Mouse (Mus musculus): ENCODE results near the gene Mast4. TPM values are rescaled to one million over a fixed set of nuclear protein-coding genes. Genes with fewer than 3 reads are reported as not detected.

Gene Mast4
- total RNA-seq, 2 experiments from 2014 or later = 50.5 to 54.6 TPM

DNA sequence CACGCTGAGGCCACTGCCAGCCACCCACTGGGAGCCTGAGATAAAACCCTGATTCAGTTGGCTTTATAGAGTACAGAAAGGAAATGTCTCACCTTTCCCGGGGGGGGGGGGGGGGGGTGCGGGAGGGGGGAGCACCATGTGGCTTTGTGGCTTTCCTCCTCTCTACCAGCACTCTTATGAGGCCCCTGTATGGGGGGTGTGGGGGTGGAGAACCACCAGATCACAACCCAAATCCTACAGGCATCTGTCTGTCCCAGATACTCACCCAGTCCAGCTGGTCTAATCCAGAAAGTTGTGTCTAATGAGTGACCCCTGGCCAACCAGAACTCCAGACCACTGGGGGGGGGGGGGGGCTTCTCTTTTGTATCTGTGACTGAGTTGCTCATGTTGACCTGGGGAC lies 15.0 kb downstream of the Mast4 start:
- no peak for DNase-seq (ENCODE audit: extremely low spot score in 1 of 2, low spot score in 1 of 2)

DNA sequence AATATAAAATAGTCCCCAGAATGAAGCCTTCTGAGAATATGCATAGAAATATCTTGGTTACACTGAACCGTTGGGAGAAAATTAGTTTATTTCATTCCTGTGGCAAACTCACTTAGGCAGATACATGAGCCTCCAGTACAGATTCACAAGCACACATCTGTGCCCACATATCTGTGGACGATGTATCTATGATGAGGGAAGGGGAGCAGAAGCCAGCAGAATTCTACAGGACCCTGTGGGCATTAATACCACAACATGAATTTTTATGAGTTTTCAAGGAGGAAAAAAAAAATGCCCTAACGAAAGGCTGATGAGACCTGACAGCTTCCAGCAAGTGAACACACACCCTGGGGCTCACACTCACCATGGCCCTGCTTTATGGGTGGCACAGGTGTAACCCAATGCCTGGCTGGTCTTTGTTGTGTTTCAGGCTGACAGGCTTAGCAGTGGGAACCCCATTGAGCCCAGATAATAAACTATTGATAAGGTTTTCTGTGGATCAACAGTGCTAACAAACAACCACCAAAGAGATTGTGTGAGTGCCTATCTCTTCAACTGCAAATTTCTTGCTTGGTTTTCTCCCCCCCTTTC lies 17.4 kb downstream of the Mast4 start:
- DNase-seq (ENCODE audit: extremely low spot score in 1 of 2, low spot score in 1 of 2) = no peak

DNA sequence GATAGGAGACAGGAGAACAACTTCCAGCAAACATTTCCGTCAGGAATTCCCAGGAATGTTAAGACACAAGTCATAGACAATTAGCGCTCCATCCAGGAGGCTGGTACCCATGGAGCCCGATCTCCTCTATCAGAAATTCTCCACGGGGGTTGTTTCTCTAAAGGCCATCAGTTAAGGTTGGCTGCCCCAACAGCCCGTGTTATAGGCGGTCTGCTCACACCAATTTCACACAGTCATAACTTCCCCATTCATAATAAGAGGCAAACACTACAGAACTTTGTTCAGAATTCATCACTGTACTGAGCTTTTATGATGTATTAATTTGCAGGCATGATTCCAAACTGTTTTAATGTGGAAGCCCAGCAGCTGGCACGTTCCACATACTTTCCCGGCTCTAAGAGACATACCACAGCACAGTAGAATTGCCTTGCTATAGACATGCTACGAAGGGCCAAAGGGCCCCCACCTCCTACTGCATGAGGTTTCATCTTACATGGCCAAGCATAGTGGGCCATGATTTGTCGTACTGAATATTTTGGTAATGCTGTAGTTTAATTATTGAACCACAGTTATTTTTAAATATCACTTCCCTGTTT lies 19.1 kb downstream of the Mast4 start:
- DNase-seq (ENCODE audit: extremely low spot score in 1 of 2, low spot score in 1 of 2) = no peak

DNA sequence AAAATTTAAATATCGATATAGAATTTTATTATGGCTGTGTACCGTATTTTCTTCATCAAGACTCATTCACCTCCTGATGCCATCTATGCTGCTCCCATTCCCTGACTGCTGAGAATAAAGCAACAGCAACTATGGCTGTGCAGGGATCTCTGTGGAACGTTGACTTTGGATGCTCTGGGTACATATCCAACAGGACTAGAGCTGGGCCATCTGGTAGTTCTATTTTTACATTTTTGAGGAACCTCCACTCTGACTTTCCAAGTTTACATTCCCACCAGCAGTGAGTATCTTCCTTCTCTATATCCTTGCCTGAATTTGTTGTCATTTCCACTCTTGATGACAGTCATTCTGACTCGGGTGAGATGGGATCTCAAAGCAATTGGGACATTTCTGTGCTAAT lies 26.0 kb downstream of the Mast4 start:
- DNase-seq (ENCODE audit: extremely low spot score in 1 of 2, low spot score in 1 of 2) = no peak

DNA sequence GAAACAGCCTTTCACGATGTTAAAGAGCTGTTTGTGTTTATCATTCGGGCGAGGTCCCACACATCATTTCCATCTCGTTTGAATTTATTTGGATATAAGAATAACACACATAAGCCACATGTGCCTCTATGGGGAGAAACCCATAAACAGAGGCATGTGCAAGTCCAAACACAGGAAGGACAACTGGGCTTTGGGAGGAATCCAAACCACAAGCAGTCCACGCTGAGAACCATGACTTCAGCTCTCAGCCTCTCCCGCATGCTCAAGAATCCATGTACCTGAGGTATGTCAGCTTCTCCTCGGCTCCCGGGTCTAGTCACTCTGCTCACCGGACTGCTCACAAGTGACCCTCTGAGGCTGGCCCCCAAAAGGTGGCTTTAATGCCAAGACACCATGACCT lies 30.5 kb downstream of the Mast4 start:
- DNase-seq (ENCODE audit: extremely low spot score in 1 of 2, low spot score in 1 of 2) = no peak

DNA sequence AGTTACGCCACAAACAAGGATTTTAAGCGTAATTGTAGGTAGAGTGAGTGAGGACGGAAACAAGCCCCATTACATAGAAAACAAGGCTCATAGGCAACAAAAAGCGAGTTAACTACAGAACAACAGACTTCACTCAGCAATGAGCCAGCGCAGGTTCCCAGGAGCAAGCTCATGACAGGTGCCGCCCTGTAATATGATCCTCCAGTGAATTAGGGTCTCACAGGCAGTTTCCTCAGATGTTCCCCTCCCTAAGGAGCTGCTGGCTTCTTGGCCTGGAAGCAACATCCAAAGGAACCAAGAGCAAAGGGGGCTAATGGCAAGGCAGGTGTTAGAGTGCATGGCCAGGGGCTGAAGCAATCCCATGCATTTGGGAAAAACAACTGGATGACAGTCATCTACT lies 31.8 kb downstream of the Mast4 start:
- no peak for DNase-seq (ENCODE audit: extremely low spot score in 1 of 2, low spot score in 1 of 2)

DNA sequence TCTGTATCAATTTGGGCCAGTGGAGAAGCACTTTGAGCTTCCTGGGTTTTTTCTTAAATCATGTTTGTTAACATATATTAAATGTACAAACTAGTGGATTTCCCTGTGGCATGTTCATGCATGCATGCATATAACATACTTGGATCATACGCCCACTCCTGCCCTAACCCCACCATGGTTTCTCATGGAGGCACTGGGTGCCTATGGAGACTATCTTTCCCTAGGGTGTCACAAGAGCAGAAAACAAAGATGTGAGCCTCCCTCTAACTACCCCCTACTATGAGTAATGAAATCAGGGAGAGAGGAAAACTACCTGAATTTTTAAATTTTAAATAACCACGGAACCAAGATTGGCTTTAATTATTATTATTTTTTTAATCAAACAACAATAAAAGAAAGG lies 32.2 kb downstream of the Mast4 start:
- DNase-seq (ENCODE audit: extremely low spot score in 1 of 2, low spot score in 1 of 2) = no peak

DNA sequence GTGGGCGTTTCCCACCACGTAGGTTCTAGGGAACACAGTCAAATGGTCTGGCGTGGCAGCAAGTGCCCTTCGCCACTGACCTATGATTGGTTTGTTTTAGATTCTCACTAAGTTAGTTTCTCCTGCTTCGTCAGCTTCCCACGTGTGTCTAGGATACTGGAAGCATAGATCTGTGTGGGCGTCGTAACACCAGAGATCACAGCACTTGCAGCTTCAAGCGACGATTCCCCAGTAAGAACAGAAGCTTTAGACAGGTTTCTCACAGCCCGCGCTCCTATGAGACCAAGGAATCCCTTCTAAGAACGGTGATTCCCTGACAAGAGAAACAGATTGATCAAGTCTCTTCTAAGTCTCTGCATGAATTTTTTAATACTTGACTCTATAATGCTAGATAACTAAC lies 39.9 kb downstream of the Mast4 start:
- DNase-seq (ENCODE audit: extremely low spot score in 1 of 2, low spot score in 1 of 2) = no peak

DNA sequence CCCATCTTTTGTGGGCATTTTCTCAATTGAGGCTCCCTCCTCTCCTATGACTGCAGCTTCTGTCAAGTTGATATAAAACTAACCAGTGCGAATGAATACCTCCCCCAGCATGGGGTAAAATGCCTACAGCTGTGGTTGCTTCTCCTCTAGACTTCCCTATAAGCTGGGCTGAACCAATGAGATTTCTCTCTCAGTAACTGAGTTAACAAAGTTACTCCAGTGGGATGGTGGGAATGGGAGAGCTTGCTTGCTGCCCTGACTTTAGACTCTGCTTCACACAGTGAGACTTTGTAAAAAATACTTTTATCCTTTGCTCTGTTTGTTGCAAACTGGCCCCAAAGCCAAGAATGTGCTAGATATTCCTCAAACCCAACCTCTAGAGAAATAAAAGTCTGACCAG lies 41.2 kb downstream of the Mast4 start:
- DNase-seq (ENCODE audit: extremely low spot score in 1 of 2, low spot score in 1 of 2) = no peak

DNA sequence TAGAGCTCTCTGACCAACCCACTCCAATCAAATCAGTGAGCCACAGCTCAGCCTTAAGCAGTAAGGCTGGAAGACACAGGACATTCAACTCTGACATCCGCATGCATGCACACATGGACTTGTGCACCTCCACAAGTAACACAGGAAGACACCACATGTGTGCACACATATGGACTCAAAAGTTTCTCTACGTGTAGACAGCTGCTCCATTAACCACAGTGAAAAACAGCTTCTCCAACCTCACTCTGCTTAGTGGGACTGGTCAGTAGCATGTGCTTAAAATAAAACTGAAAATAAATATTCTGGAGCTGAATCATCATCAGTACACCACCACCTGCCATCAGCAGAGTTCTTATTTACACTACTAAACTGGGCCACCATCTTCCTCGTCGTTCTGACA lies 43.2 kb downstream of the Mast4 start:
- no peak for DNase-seq (ENCODE audit: extremely low spot score in 1 of 2, low spot score in 1 of 2)

DNA sequence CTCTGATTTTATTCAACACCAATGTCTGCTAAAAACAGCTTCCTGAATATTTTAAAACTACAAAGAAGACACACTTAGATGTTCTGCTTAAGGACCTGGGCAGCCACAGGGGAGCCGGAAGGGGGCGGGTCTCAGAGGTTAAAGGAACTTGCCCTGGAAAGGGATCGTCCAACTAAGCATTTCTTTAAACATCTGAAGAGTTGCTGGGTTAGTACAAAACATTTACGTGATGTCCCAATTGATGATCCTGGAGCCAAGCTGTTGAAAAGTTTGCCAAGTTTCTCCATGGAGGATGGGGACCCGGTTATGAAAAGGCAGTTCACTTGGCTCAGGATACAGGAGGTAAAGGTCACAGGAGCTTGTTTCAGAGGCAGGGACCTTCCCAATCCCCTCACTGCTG lies 48.5 kb downstream of the Mast4 start:
- no peak for DNase-seq (ENCODE audit: extremely low spot score in 1 of 2, low spot score in 1 of 2)

DNA sequence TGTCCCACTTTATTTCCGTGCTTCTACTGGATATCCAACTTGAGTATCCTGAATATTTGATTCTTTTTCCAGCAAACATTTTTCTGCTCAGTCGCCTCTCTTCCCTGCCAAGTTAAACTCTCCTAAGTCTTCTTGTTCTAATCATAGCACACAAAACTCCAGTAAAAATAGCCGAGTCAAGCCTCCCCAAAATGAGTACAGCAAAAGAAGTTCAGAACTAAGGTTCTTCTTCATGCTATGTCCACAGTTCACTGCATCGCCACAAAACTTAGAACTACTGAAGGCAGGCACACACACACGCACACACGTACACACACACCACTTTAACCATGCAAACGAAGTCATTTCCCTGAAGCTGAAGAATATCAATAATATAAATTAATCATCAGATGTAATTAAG lies 49.3 kb downstream of the Mast4 start:
- DNase-seq (ENCODE audit: extremely low spot score in 1 of 2, low spot score in 1 of 2) = no peak

DNA sequence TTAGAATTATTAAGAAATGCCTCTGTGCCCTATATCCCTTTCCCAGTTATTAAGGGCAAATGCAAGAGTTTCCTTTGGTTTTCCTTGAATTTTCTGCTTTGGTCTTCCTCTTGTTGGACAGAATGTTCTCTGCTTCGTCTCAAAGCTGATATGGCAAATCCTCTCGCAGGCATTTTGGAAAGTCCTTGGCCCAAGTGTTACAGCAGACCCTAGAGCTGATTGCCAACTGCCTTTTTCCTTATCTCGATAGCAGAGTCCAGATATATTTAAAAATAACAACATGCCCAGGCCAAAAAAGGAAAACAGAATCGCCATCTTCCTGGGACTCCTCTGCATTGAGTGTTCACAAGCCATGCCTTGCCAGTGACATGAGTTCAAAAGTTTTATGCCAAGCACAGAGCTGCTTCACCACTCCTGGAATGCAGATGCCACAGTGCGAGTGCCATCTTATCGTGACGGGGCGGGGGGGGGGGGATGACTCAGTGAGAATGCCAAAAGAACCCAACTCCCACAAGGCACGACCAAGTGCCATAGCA lies 63.4 kb downstream of the Mast4 start:
- DNase-seq (ENCODE audit: extremely low spot score in 1 of 2, low spot score in 1 of 2) = no peak

DNA sequence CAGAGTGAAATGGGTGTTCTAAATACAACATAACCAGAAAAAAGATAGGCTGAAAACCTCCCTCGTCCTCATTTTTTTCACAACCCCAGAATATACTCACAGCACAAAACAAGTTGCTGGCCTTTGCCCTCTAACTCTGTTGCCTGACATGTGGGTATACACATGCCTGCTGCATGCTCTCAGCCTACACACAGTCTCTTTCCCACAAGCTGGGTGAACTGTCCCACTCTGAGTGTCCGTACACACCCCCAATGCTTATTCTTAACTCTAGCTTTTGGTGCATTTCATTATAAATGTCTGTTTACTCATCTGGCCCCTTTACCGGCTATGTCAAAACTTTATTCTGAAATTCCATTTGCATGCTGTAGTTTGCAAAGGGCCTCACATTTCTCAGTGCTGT lies 71.6 kb downstream of the Mast4 start:
- no peak for DNase-seq (ENCODE audit: extremely low spot score in 1 of 2, low spot score in 1 of 2)

DNA sequence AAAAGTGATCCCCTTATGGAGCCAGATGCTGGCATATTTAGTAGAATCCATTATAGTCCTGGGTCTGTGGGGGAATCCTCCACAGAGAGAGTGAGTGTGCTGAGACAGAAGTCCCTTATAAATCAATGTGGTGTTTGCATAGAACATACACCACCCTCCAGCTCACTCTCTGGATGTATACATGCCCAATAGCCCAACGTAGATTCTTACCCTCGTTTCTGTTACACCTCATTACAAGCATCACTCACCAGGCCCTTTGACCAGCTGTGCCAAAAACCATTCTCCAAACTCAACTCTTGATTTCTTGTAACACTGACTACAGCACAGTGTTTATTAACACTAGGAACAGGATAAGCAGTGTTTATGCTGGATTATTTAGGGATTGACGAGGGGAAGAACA lies 72.2 kb downstream of the Mast4 start:
- DNase-seq (ENCODE audit: extremely low spot score in 1 of 2, low spot score in 1 of 2) = no peak

DNA sequence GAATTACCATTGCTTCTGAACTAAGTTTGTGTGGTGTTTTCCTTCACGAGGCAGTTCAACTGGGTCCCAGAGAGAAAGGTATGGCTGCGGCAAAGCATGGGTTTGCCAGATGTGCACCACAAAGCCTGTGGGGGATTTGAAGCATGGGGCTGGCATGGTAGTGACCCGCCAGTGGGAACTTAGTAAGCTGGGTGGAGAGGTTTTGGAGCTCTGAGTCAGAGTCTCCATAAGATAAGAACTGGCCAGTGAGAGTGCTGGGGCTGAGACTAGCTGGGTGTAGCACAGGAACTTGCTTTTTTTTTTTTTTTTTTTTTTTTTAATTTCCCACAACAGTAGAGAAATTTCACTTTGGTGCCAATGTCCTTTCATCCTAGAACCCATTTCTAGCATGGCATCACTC lies 73.9 kb downstream of the Mast4 start:
- no peak for DNase-seq (ENCODE audit: extremely low spot score in 1 of 2, low spot score in 1 of 2)

DNA sequence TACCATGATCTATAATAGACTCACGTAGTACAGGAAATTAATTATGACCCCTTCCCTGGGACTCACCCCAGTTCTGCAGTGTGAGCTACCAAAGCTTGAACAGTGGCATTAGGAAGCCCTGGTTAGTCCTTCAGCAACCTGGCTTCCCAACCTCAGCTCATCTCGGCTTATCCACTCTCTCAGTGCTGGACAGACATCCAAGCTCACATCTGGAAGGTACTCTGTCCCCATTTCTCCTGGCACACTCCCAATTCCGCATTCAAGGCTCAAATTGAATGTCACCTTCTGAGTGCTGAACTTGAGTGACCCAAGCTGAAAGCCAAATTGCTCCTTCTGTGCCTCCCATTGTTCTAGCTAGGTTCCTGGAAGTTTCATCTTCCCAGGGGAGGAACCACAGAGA lies 76.2 kb downstream of the Mast4 start:
- no peak for DNase-seq (ENCODE audit: extremely low spot score in 1 of 2, low spot score in 1 of 2)

DNA sequence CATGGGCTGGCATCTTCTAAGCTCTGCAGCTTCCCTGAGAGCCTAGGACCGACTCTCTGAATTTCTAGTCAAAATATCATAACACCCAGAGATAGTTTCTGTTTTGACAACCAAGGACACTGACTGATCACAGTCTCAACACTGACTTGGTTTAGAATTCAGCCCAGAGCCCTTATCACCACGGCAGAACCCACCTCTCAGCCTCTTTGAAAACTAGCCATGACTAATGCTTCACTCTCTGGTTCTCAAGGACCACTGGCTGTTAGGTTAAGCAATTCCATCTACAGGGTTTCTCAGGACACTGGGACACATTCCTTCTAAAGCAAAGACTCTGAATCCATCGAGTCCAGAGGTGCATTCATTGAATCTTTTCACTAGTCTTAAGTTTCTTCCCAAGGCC lies 79.4 kb downstream of the Mast4 start:
- no peak for DNase-seq (ENCODE audit: extremely low spot score in 1 of 2, low spot score in 1 of 2)

DNA sequence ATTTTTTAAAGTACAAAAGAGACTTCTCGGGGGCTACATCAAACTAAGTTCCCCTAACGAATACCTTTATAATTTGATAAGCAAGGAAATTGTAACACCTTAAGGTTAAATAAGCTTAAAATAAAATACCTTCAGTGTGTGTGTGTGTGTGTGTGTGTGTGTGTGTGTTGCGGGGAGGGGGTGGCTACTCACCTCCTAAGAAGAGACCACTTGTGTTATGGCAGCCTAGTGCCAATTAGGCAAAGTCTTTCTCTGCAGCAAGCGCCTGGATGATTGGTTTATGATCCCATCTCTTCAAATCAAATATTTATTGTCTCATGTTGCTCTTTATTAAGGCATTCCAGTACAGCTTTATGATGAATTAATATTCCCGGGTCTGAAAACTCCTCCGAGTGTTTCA lies 81.2 kb downstream of the Mast4 start:
- no peak for DNase-seq (ENCODE audit: extremely low spot score in 1 of 2, low spot score in 1 of 2)

DNA sequence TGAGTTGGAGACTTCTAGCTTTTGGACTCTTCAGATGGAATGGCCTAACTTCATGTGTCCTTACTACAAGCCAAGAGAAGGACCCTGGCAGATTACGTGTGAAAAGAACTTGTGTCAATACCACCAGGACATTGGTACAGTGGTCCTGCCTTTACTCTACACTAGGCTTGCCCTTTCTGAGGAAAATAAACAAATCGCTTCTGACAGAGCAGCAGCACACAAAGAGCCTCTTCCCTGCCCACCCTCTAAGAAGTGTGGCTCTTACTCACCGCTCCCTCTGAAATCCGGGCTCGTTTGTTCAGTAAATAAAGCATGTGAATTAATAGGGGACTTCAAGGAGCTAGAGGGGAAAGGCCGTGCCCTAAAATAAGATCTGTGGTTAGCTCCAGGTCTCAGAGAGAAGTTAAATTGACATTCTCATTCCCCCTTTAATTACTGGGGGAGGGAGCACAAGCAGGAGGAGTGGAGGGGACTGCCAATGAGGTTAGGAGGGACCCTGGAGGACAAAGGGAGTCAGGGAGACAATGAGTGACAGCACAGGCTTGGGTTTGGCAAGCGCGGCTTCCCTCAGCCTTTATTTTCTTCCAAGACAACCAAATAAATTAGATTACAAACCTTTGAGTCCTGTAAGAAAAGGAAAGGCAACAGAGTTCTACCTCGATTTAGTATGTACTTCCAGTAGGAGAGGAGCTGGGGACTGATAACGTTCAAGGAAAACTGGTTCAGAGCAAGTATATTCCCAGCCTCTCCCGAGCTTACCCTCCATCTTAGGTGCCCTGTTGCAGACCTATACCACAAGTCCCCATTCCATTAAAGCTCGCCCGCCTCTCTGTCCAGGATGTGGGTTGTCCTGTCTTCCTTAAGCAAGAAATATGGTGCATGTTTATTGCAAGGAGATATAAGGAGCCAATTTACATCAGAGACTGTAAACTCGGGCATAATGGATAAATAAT lies 85.9 kb downstream of the Mast4 start:
- no peak for DNase-seq (ENCODE audit: extremely low spot score in 1 of 2, low spot score in 1 of 2)

DNA sequence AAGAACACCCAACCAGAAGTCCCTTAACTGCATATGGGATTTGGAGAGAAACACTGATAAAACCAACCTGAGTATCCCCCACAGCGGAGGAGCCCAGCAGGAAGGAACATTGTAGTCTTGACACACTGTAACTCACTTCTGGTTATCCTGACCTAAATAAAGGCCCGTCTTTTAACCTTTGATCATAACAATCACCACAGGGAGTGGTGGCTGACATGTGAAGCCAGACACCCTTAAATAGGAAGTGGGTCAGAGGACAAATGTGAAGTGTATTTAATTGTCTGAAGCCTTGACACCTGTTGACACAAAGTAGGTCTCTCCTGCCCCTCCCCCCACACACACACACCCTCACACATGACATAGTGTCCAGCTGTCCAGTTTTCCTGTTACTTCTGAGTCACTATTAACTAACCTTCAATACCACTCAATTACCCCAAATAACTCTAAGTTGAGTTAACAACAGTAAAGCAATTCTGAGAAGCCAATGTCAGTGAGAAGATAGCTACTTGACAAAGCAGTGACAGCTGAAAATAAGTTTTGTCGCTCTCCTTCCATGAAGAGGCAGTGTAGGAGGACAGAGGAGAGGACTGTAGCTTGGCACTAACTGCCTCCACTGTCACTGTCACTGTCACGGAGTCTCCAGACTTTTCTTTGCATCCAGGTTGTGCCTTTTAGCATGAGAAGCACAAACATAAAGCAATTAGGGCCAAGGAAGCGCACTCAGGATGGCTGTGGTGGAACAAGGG lies 87.2 kb downstream of the Mast4 start:
- no peak for DNase-seq (ENCODE audit: extremely low spot score in 1 of 2, low spot score in 1 of 2)
